Mouse (Mus musculus): ENCODE data around the gene Mrpl36.

The Mrpl36 gene

DNA sequence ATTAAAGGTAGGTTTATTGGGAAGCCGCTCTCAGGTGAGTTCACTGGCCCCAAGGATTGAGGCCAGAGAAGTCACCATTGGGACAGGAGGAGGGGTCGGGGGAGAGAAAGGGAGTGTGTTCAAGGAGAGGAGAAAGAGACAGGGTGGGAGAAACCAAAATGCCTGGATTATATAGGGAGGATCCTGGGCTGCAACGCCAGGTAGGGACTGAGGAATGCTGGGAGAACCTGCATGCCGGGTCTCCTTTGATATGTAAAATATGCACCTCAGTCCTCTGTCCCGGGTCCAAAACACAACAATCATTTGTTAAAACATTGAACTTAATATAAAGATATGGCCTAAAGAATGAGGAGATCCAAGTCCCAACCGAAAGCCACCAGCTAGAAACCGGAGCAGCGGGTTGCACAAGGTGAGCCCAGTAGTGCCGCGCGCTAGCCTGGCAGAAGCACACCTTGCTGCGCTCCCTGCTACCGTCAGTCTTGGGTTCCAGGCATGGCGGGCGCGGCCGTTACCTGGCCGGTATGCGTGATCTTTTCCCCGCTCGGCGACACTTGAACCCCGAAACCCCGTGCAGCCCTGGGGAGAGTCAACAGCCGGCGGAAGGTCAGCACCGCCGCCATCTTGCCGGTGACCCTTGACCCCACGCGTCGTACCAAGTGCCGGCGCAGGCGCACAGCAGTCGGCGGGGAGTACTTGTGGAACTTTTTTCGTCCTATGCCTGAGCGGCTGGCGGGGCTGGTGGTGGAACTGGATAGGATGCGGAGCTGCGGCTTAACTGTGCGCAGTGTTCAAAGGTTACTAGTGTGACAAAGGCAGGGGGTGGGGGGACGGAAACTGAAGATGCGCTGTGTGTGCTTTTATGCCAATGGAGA, at the start of gene Mrpl36, which contains the start of gene Ndufs6:
Gene Mrpl36, plus strand, starts transcription at position 687 of the 872 bp plus-strand sequence.
Gene Ndufs6, minus strand, starts transcription at position 716 of the 872 bp plus-strand sequence.
- peak; percentile 89 for DNase-seq (ENCODE audit: low read depth, low spot score)

DNA sequence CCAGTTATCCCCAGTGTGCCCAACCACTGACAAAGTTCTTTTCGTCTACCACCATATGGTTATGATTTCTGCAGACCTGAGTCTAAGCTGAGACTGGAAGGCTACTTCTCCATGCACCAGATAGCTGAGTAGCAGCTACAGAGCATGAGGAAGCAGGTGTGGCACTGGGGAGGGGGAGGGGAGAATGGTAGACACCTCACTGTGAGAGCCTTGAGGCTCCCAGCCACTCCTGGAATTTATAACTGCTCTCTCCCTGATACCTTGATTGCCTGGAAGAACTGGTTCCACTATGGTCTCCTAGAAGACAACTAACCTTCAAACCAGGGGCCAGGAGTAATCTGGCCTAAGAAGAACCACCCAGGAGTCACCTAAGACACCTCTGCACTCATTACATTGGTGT, 49.1 kb upstream of the Mrpl36 start:
- DNase-seq (ENCODE audit: low read depth, low spot score) = no peak

- no peak for DNase-seq (ENCODE audit: low read depth, low spot score)
These were observed 45.9 kb upstream of the Mrpl36 start for GRCm38 (mm10) chr13:73282407-73282806.

DNA sequence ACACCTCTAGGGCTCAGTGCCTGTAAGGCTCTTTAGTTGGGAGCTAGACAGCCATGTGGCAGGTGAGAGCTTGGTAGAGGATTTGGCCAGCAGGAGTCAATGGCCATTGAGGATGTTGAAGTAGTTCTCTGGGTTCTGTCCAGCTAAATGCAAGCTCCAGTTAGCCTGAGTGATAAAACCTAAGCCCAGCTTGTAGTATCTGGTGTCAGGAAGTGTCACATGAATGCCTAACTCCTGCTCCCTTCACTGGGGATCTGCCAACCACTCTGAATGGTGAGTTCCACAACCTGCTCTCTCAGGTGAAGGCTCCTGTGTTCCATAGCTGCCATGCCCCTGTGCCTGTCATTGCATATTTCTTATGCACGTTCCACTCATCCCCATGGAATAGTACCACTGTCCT, 44.8 kb upstream of the Mrpl36 start:
- DNase-seq (ENCODE audit: low read depth, low spot score) = no peak

- DNase-seq (ENCODE audit: low read depth, low spot score) = no peak
These were observed 38.1 kb upstream of the Mrpl36 start for GRCm38 (mm10) chr13:73290206-73290605.

DNA sequence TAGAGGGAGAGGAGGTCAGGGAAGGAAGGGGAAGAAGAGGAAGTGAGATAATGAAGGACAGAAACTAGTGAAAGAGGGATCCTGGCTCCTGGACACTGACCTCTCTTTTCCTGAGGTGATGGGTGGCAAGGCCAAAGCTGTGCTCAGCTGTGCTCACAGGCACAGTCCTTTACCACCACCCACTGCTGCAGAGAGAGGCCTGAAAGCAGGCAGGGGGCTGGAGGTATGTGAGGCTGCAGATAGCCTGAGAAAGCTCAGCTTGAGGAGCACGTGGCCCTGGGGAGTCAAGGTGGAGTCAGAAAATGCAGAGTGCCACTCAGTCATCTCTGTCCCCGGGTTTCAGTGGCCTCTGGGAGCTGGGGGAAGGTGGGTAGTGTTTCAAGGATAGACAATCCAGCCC, 37.2 kb upstream of the Mrpl36 start:
- DNase-seq (ENCODE audit: low read depth, low spot score) = no peak

GRCm38 (mm10) chr13:73298717-73299116, 29.6 kb upstream of the Mrpl36 start:
- no peak for DNase-seq (ENCODE audit: low read depth, low spot score)

- DNase-seq (ENCODE audit: low read depth, low spot score) = no peak
These were observed 29.0 kb upstream of the Mrpl36 start for GRCm38 (mm10) chr13:73299322-73299721.

- DNase-seq (ENCODE audit: low read depth, low spot score) = no peak
These were observed 23.6 kb upstream of the Mrpl36 start for GRCm38 (mm10) chr13:73304729-73305128.

GRCm38 (mm10) chr13:73305398-73306084, 22.8 kb upstream of the Mrpl36 start:
- no peak for DNase-seq (ENCODE audit: low read depth, low spot score)

- no peak for DNase-seq (ENCODE audit: low read depth, low spot score)
These were observed 22.3 kb upstream of the Mrpl36 start for GRCm38 (mm10) chr13:73306085-73306410.

- DNase-seq (ENCODE audit: low read depth, low spot score) = no peak
These were observed 21.9 kb upstream of the Mrpl36 start for GRCm38 (mm10) chr13:73306430-73306829.

DNA sequence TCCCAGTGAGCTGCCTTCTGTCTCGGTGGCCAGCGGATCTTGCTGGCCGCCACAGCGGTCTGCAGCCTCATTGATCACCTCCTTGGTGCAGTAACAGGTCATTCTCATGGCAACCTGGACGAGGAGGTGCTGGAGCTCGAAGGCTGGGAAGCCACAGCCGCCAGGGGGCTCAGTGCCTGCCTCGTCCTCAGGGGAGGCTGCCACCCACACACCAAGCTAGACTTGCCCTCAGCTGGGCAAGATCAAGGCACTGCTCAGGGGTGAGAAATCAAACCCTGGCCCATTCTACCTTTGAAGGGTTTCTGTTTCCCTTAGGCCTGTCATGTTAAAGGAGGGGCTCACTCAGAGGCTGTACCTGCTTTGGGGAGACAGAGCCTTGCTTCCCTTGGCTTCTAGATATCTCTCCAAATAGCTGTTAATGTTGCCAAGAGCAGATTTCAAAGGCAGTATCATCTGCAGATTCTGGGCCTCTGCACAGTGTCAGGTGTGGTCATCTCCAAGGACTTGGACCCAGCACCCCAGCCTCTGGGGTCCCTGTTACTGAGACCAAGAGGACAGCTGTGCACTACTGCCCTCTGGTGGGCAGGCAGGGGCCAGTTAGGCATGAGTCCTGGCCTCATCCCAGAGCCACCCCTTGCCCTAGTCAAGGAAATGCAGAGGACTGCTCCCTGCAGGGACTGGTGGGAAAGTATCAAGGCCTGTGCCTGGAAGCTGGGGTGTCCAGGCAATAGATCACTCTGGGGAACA, 18.0 kb upstream of the Mrpl36 start:
- no peak for DNase-seq (ENCODE audit: low read depth, low spot score)

- DNase-seq (ENCODE audit: low read depth, low spot score) = no peak
These were observed 8.3 kb upstream of the Mrpl36 start for GRCm38 (mm10) chr13:73320048-73320447.

GRCm38 (mm10) chr13:73322626-73323025, 5.7 kb upstream of the Mrpl36 start:
- DNase-seq (ENCODE audit: low read depth, low spot score) = no peak

DNA sequence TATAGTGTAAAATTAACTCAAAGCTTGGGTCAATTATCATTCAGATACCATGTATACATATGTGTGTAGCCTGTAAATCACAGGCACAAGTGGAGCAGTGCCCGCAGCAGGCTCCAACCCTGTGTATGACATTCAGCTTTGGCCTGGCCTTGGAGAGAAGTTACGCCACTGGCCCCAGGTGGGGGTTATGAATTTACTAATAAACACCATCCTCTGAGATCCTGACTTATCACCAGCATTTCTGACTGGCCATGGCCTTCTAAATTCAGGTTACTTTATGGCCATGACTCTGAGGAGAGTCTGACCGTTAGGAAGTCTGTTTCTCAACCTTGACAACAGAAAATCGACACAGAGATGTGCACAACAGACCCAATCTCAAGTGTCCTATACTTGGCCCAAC, 4.9 kb upstream of the Mrpl36 start:
- no peak for DNase-seq (ENCODE audit: low read depth, low spot score)

DNA sequence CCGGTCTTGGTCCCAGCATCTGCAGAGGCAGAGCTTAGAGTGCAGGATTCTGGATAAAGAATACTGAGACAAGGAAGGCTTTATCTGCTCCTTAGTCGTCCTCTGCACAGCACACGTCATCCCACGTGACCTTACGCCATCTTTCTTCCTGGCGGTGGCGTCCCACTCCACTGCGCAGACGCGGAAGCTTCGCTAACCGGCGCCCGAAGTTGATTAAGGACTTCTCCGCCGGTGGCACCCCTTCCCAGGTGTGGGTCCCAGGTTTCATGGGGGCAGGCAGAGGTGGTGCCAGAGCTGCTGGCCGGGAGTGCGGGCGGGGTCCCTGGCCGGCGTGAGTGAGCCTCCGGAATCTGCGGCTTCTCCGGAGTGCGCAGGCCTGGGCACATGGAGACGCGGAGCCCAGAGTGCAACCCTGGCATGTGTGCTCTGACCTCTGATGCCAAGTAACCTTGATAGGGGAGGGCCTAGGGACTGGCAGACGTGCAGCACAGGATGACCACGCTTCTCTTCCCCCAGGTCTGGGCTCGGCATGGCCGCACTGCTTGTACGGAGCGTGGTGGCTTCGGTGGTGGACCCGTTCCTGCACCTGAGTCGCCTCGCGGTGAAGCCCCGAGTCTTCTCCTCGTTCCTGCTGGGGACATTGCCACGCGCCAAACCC, 2.7 kb downstream of the Mrpl36 start:
- DNase-seq (ENCODE audit: low read depth, low spot score) = peak; percentile 89

- DNase-seq (ENCODE audit: low read depth, low spot score) = peak; percentile 6
These were observed 3.4 kb downstream of the Mrpl36 start for GRCm38 (mm10) chr13:73331736-73332135.

- no peak for DNase-seq (ENCODE audit: low read depth, low spot score)
These were observed 8.4 kb downstream of the Mrpl36 start for GRCm38 (mm10) chr13:73336753-73337152.

DNA sequence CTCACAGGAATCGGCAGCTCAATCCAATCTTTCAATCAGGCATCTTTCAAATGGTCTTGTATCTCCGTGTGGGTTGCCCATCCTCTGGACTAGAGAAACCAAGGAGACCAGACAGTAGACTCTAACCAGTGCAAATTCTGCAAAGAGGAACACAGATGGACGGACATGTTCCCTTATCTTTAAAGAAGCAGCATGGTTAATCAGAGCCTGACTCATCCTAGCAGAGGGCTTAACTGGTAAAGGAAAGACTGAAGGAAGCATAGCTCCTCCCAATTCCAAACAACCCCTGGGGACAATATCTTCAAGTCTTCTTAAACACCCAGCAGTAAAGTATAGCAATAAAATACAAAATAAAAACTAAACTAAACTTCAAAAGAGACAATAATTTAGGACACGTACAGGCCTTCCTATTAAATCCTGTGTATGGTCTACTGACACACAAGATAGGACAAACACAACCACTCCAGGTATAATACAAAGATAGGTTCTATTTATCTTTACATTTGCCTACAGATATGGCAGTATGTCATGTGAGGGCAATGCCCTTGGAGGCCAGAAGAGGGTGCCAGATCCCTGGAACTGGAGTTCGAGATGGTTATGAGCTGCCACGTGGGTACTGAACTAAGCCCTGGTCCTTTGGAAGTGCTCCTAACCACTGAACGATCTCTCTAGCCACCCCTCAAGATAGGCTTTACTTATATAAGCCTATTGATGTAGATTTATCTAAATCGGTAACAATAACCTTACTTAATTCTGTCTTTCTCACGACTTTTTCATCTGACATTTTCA, 17.0 kb downstream of the Mrpl36 start:
- no peak for DNase-seq (ENCODE audit: low read depth, low spot score)

- no peak for DNase-seq (ENCODE audit: low read depth, low spot score)
These were observed 17.8 kb downstream of the Mrpl36 start for GRCm38 (mm10) chr13:73346131-73346530.
